Mouse (Mus musculus) CH12.LX (cell line): ENCODE measurements around the gene Esyt3. TPM values are rescaled to one million over a fixed set of nuclear protein-coding genes. Genes with fewer than 3 reads are reported as not detected.

Experiments
- DNase-seq: peaks from one replicate; pipeline ENCODE4 v3.0.0-alpha.2; 2013; ENCODE audit errors: extremely low read depth
- H3K27ac ChIP-seq: 2 replicates; pipeline ENCODE4 v1.5.1; 2012; ENCODE audit warnings: low read depth, mild to moderate bottlenecking, control low read depth, moderate library complexity; ENCODE audit not compliant: insufficient read depth
- H3K27me3 ChIP-seq: replicated peaks from 2 replicates; pipeline ENCODE3; 2012; ENCODE audit warnings: inconsistent platforms
- H3K36me3 ChIP-seq, 2 experiments: replicated peaks in 1 of 2; 2 replicates each; pipeline versions ENCODE3 to v1.6.1; 2012; ENCODE audit warnings: inconsistent platforms in 1 of 2, low read length in 1 of 2, mild to moderate bottlenecking in 1 of 2, mixed read lengths in 1 of 2, moderate library complexity in 1 of 2; ENCODE audit not compliant: control insufficient read depth in 1 of 2, insufficient read depth in 1 of 2
- H3K4me1 ChIP-seq, 2 experiments: 2 replicates each; pipeline ENCODE4 v1.6.1; 2012; ENCODE audit warnings: inconsistent platforms in 1 of 2, moderate library complexity in 1 of 2; ENCODE audit not compliant: insufficient read depth in 2 of 2, control insufficient read depth in 1 of 2
- H3K4me2 ChIP-seq: 2 replicates; pipeline ENCODE4 v1.6.1; 2012; ENCODE audit warnings: low read depth, mild to moderate bottlenecking, control low read depth; ENCODE audit not compliant: poor library complexity, insufficient read depth, severe bottlenecking
- H3K4me3 ChIP-seq, 3 experiments: fragments of 150-350 bp in 1 of 3; sonication (generic) in 1 of 3; replicated peaks in 1 of 3; 2 replicates each; pipeline versions ENCODE3 to v1.5.1; 2011 to 2012; ENCODE audit warnings: low read depth in 2 of 3, low read length in 2 of 3, mild to moderate bottlenecking in 2 of 3, moderate library complexity in 2 of 3, control low read depth in 1 of 3, improper control_type of control experiment in 1 of 3, inconsistent platforms in 1 of 3, mixed read lengths in 1 of 3; ENCODE audit not compliant: poor library complexity in 1 of 3
- H3K79me2 ChIP-seq: replicated peaks from 2 replicates; pipeline ENCODE4 v1.6.1; 2012; ENCODE audit warnings: mild to moderate bottlenecking, moderate library complexity; ENCODE audit not compliant: control insufficient read depth, poor library complexity, insufficient read depth, severe bottlenecking; ENCODE audit errors: extremely low read depth
- H3K9ac ChIP-seq: 2 replicates; pipeline ENCODE4 v1.6.1; 2012; ENCODE audit warnings: low read depth, mild to moderate bottlenecking, control low read depth, moderate library complexity; ENCODE audit not compliant: insufficient read depth
- H3K9me3 ChIP-seq: replicated peaks from 2 replicates; pipeline ENCODE3; 2012; ENCODE audit warnings: low read length, inconsistent platforms, mixed read lengths
- CHD1 ChIP-seq: IDR thresholded peaks from 2 replicates; pipeline ENCODE4 v1.6.1; 2012; ENCODE audit warnings: low read depth, low read length, improper control_type of control experiment, inconsistent platforms
- CHD2 ChIP-seq: IDR thresholded peaks from 2 replicates; pipeline ENCODE4 v1.6.1; 2011; ENCODE audit warnings: low read length, improper control_type of control experiment
- E2F4 ChIP-seq: IDR thresholded peaks from 2 replicates; pipeline ENCODE4 v1.6.1; 2011; ENCODE audit warnings: low read depth, low read length, improper control_type of control experiment; ENCODE audit not compliant: insufficient replicate concordance
- ELF1 ChIP-seq: IDR thresholded peaks from 2 replicates; pipeline ENCODE4 v1.6.1; 2014; ENCODE audit warnings: low read depth, mild to moderate bottlenecking, inconsistent platforms, low read length, improper control_type of control experiment
- EP300 ChIP-seq: IDR thresholded peaks from 2 replicates; pipeline ENCODE4 v1.6.1; 2011; ENCODE audit warnings: low read length, improper control_type of control experiment
- ETS1 ChIP-seq: conservative IDR thresholded peaks from 2 replicates; pipeline ENCODE4 v1.6.1; 2012; ENCODE audit warnings: low read depth, mild to moderate bottlenecking, inconsistent platforms, low read length, improper control_type of control experiment, moderate library complexity
- GABPA ChIP-seq: IDR thresholded peaks from 2 replicates; pipeline ENCODE4 v1.6.1; 2012; ENCODE audit warnings: low read depth, low read length, improper control_type of control experiment, inconsistent platforms; ENCODE audit not compliant: insufficient replicate concordance
- HCFC1 ChIP-seq: IDR thresholded peaks from 2 replicates; pipeline ENCODE4 v1.6.1; 2012; ENCODE audit warnings: low read depth, mild to moderate bottlenecking, inconsistent platforms, low read length, improper control_type of control experiment
- JUN ChIP-seq: IDR thresholded peaks from 2 replicates; pipeline ENCODE4 v1.6.1; 2011; ENCODE audit warnings: low read depth, mild to moderate bottlenecking, low read length, improper control_type of control experiment, moderate library complexity; ENCODE audit not compliant: insufficient read depth
- KAT2A ChIP-seq: IDR thresholded peaks from 2 replicates; pipeline ENCODE4 v1.6.1; 2012; ENCODE audit warnings: low read length, improper control_type of control experiment, inconsistent platforms; ENCODE audit not compliant: insufficient replicate concordance
- MAX ChIP-seq: IDR thresholded peaks from 2 replicates; pipeline ENCODE4 v1.6.1; 2011; ENCODE audit warnings: low read length, improper control_type of control experiment
- MAZ ChIP-seq: IDR thresholded peaks from 2 replicates; pipeline ENCODE4 v1.6.1; 2012; ENCODE audit warnings: low read depth, mild to moderate bottlenecking, inconsistent platforms, low read length, improper control_type of control experiment, moderate library complexity
- MEF2A ChIP-seq: IDR thresholded peaks from 2 replicates; pipeline ENCODE4 v1.6.1; 2014; ENCODE audit warnings: low read depth, mild to moderate bottlenecking, inconsistent platforms, low read length, improper control_type of control experiment, borderline replicate concordance
- MYC ChIP-seq: IDR thresholded peaks from 2 replicates; pipeline ENCODE4 v1.6.1; 2011; ENCODE audit warnings: low read depth, mild to moderate bottlenecking, improper control_type of control experiment, low read length
- POLR2A ChIP-seq: IDR thresholded peaks from 2 replicates; pipeline ENCODE4 v1.6.1; 2011; ENCODE audit warnings: low read depth, mild to moderate bottlenecking, improper control_type of control experiment, low read length
- POLR2AphosphoS2 ChIP-seq: IDR thresholded peaks from 2 replicates; pipeline ENCODE4 v1.6.1; 2011; ENCODE audit warnings: low read depth, low read length, improper control_type of control experiment
- RAD21 ChIP-seq: IDR thresholded peaks from 2 replicates; pipeline ENCODE4 v1.6.1; 2011; ENCODE audit warnings: low read depth, mild to moderate bottlenecking, low read length, improper control_type of control experiment, moderate library complexity
- RCOR1 ChIP-seq: conservative IDR thresholded peaks from 2 replicates; pipeline ENCODE4 v1.6.1; 2012; ENCODE audit warnings: low read depth, mild to moderate bottlenecking, inconsistent platforms, low read length, improper control_type of control experiment
- ZC3H11A ChIP-seq: IDR thresholded peaks from 2 replicates; pipeline ENCODE4 v1.6.1; 2012; ENCODE audit warnings: low read depth, mild to moderate bottlenecking, inconsistent platforms, low read length, improper control_type of control experiment
- dilution Hi-C: fragments of 300-500 bp; cut with MboI; formaldehyde crosslinking; loops from 2 replicates; pipeline ENCODE4 v1.14.3; 2020; ENCODE audit warnings: low sequenced_read_pairs; ENCODE audit not compliant: extremely low pct_unique_long_range_greater_than_20kb, extremely low pct_ligation_motif_present
- in situ Hi-C: fragments of 300-500 bp; cut with MboI; formaldehyde crosslinking; loops from 3 replicates; pipeline ENCODE4 v1.14.3; 2019; ENCODE audit warnings: low sequenced_read_pairs, low pct_ligation_motif_present, low pct_unique_long_range_greater_than_20kb, mixed read lengths
- polyA plus RNA-seq: library from polyadenylated mRNA; unstranded; fragments of >175 nt; gene quantifications from 2 replicates; pipeline ENCODE4 v1.2.1, GENCODE M21; 2012; ENCODE audit warnings: low read depth; ENCODE audit not compliant: insufficient read length
- total RNA-seq, 2 experiments: library from RNA; depleted of rRNA; stranded (reverse); fragments of 300-350 nt in 1 of 2; fragments of >200 nt in 1 of 2; gene quantifications; 2 replicates each; pipeline ENCODE4 v1.2.3; 2012 to 2014

Gene Esyt3
- total and polyA plus RNA-seq, 3 experiments, result not detected

GRCm38 (mm10) chr9:99357561-99357920 lies 816 bp downstream of the Esyt3 start:
- Histone ChIP-seq H3K4me3 (no peak overlapping the region), H3K36me3 (no peaks in the 10 kb centered on the region), H3K9ac (no peak overlapping the region), H3K27ac (no peak overlapping the region), H3K4me2 (no peak overlapping the region), H3K79me2 (no peaks in the 10 kb centered on the region), H3K27me3 (no peaks in the 10 kb centered on the region), H3K9me3 (no peaks in the 10 kb centered on the region), H3K4me1 (peaks cover 6 to 13% of the 10 kb centered on the region in 2 experiments)
- TF ChIP-seq CHD1 (no peak), RCOR1 (no peak), MYC (no peak), EP300 (no peak), KAT2A (no peak), HCFC1 (no peak), ELF1 (no peak)
- in situ Hi-C loops, result no loop called here
- dilution Hi-C loops, result no loop called here
- DNase-seq, result no peak

- Histone ChIP-seq H3K9ac (no peak overlapping the region), H3K36me3 (no peaks in the 10 kb centered on the region), H3K4me2 (no peak overlapping the region), H3K27ac (no peak overlapping the region), H3K79me2 (no peaks in the 10 kb centered on the region), H3K4me1 (peaks cover 6 to 13% of the 10 kb centered on the region in 2 experiments), H3K27me3 (no peaks in the 10 kb centered on the region), H3K9me3 (no peaks in the 10 kb centered on the region), H3K4me3 (no peak overlapping the region)
- in situ Hi-C loops (no loop called here), dilution Hi-C loops (no loop called here)
- DNase-seq, result no peak
- TF ChIP-seq JUN (no peak), MAZ (no peak), ETS1 (no peak), MEF2A (no peak)
Observed at GRCm38 (mm10) chr9:99355971-99356370, 2.4 kb downstream of the Esyt3 start.

- Histone ChIP-seq H3K79me2 (no peaks in the 10 kb centered on the region), H3K4me2 (no peak overlapping the region), H3K9ac (no peak overlapping the region), H3K4me1 (peaks cover 6 to 13% of the 10 kb centered on the region in 2 experiments), H3K9me3 (no peaks in the 10 kb centered on the region), H3K27me3 (no peaks in the 10 kb centered on the region), H3K27ac (no peak overlapping the region), H3K4me3 (no peak overlapping the region), H3K36me3 (no peaks in the 10 kb centered on the region)
- dilution Hi-C loops, result no loop called here
- no peak for DNase-seq
- in situ Hi-C loops, result no loop called here
- no peak for TF ChIP-seq E2F4
- no peak for TF ChIP-seq ZC3H11A
- no peak for TF ChIP-seq MAX
- no peak for TF ChIP-seq RAD21
- TF ChIP-seq GABPA, result no peak
- TF ChIP-seq CHD1, result no peak
- TF ChIP-seq MAZ, result no peak
- TF ChIP-seq POLR2AphosphoS2, result no peak
- no peak for TF ChIP-seq MEF2A
- no peak for TF ChIP-seq POLR2A
- TF ChIP-seq MYC, result no peak
- no peak for TF ChIP-seq RCOR1
- TF ChIP-seq CHD2, result no peak
Observed at GRCm38 (mm10) chr9:99354796-99355195, 3.6 kb downstream of the Esyt3 start.
